Mouse (Mus musculus): ENCODE data around the gene Btbd1.
A peak's percentile ranks its signal among the peaks of the same experiment; 100 is the strongest.

DNA sequence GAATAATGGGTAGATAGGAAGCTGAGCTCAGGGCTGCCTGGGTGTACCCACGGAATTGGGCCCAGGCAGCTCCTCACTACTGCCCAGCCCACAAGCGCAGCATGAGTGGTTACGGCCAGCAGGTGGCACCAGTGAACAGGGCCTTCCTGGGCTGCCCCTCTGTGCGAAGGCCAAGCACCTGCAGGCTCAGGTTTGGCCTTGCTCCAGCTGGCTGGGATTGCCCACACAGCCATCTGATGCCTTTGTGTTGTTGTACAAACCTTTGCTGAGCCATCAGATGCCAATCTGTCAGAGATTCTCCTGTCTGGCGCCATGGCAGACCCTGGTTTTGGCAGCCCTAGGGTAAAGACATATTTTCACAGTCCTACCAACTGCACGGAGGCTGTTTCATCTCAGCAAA is 38.9 kb upstream of the Btbd1 start:
- TF ChIP-seq CTCF (IDR thresholded peaks at IDR 0.05; ENCODE audit: low read depth) (peak; percentile 95), EP300 (optimal IDR thresholded peaks at IDR 0.05) (no peak)
